Mouse (Mus musculus) forebrain, embryonic 11.5 days (tissue): Measurements from ENCODE around the gene Uqcrc2. TPM values are rescaled to one million over a fixed set of nuclear protein-coding genes. Genes with fewer than 3 reads are reported as not detected.

Source experiments
- ATAC-seq: fragments of 200-750 bp; cut with Nextera tagmentation; replicated peaks from 2 replicates; pipeline ENCODE4 v1.8.0; 2017; ENCODE audit warnings: moderate TSS enrichment; ENCODE audit not compliant: low FRiP score
- DNase-seq: peaks from one replicate; pipeline ENCODE4 v3.0.0-alpha.2; 2017; ENCODE audit warnings: low spot score
- H3K27ac ChIP-seq: fragments of 300-500 bp; sonication (generic); 2 replicates; pipeline ENCODE4 v1.5.1; 2014; ENCODE audit warnings: low read depth, low read length
- H3K27me3 ChIP-seq: fragments of 300-500 bp; sonication (generic); 2 replicates; pipeline ENCODE4 v1.6.1; 2014; ENCODE audit warnings: mild to moderate bottlenecking, low read length, mixed read lengths; ENCODE audit not compliant: control insufficient read depth, insufficient read depth
- H3K36me3 ChIP-seq: fragments of 300-500 bp; sonication (generic); 2 replicates; pipeline ENCODE4 v1.6.1; 2014; ENCODE audit warnings: mild to moderate bottlenecking, low read length, moderate library complexity, mixed read lengths; ENCODE audit not compliant: control insufficient read depth, insufficient read depth
- H3K4me1 ChIP-seq: fragments of 300-500 bp; sonication (generic); replicated peaks from 2 replicates; pipeline ENCODE4 v1.6.1; 2014; ENCODE audit warnings: low read length, mixed read lengths; ENCODE audit not compliant: control insufficient read depth, insufficient read depth
- H3K4me2 ChIP-seq: fragments of 300-500 bp; sonication (generic); 2 replicates; pipeline ENCODE4 v1.6.1; 2014; ENCODE audit warnings: low read depth, mild to moderate bottlenecking, low read length, moderate library complexity, mixed read lengths; ENCODE audit not compliant: severe bottlenecking
- H3K4me3 ChIP-seq: fragments of 300-500 bp; sonication (generic); 2 replicates; pipeline ENCODE4 v1.5.1; 2014; ENCODE audit warnings: low read depth, low read length
- H3K9ac ChIP-seq: fragments of 300-500 bp; sonication (generic); 2 replicates; pipeline ENCODE4 v1.6.1; 2014; ENCODE audit warnings: low read length
- H3K9me3 ChIP-seq: fragments of 300-500 bp; sonication (generic); 2 replicates; pipeline ENCODE4 v1.6.1; 2016; ENCODE audit warnings: low read length, mixed read lengths; ENCODE audit not compliant: control insufficient read depth
- WGBS: fragments of 180-500 bp; shearing (Covaris S2); extraction: QIAGEN DNeasy Blood & Tissue Kit; methylation state at CpG from one replicate; pipeline ENCODE4 v1.1.7; 2014; 5-methylcytosine and 5-hydroxymethylcytosine counted together
- polyA plus RNA-seq: library from polyadenylated mRNA; unstranded; fragments of >200 nt; fragmentation: Nextera tagmentation; extraction: Ambion mirVana; gene quantifications from 2 replicates; pipeline ENCODE4 v1.2.1, GENCODE M21; 2014

The Uqcrc2 gene
- polyA plus RNA-seq: 182 and 203 TPM in 2 replicates

DNA sequence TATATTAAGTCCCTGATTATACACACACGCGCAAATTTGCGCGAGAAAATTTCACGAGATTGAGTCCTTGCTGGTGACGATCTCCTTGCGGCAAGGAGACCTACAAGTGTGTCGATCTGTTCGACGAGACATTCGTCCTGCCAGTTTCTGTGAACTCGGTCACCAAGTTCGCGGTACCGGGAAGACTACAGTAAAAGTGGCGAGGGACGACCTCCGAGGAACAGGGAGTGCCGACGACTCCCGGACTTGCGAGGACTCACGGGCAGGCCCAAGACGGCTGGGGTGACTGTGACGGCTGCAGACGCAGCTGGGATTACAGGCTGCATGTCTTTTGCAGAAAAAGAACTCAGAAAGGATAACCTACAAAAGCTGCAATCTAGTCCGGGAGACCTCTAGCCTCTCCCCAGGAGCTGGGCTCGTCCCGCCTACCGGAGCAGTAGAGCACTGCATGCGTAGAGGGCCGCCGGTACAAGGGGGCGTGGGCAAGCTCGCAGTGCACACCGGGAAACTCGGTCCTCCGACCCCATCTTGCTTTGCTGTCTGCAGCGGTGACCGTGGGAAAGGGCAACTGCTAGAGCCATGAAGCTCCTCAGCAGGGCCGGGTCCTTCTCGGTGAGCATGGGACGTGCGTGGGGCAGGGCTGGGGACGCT is at the start of gene Uqcrc2:
Gene Uqcrc2 (plus strand): TSS at position 466 of the 651 bp plus-strand sequence.
- ATAC-seq (peak; percentile 99), DNase-seq (peak; percentile 95)
- H3K9ac ChIP-seq: peak within 1 kb of the TSS; percentile 95
- H3K4me3 ChIP-seq: peak within 1 kb of the TSS; percentile 94
- under 1% methylated on average over 45 of the region's 45 CpGs for WGBS
- H3K4me2 ChIP-seq: peak within 1 kb of the TSS; percentile 88
- no peaks in the 10 kb centered on the region for H3K27me3 ChIP-seq
- peak within 1 kb of the TSS; percentile 85 for H3K27ac ChIP-seq
- H3K36me3 ChIP-seq: no peaks in the 10 kb centered on the region; the same call in 1 of the 2 replicates
- no peaks in the 10 kb centered on the region; the same call in 1 of the 2 replicates for H3K4me1 ChIP-seq
- H3K9me3 ChIP-seq: no peaks in the 10 kb centered on the region

GRCm38 (mm10) chr7:120597203-120597743 is 37.7 kb upstream of the Uqcrc2 start:
- H3K4me2 ChIP-seq: peak overlapping the region; percentile 55
- H3K4me1 ChIP-seq: no peaks in the 10 kb centered on the region
- H3K27me3 ChIP-seq: no peaks in the 10 kb centered on the region; the same call in 1 of the 2 replicates
- H3K9me3 ChIP-seq: no peaks in the 10 kb centered on the region
- no peaks in the 10 kb centered on the region for H3K36me3 ChIP-seq
- no peak overlapping the region for H3K27ac ChIP-seq
- H3K9ac ChIP-seq: peak overlapping the region; percentile 58
- 79% methylated on average over 4 of the region's 4 CpGs for WGBS
- peak; percentile 45 for ATAC-seq
- peak overlapping the region; percentile 32 for H3K4me3 ChIP-seq
- no peak for DNase-seq

- 8% methylated on average over 41 of the region's 41 CpGs for WGBS
- ATAC-seq (peak; percentile 65), DNase-seq (peak; percentile 73)
- Histone ChIP-seq H3K36me3 (no peaks in the 10 kb centered on the region), H3K4me1 (no peaks in the 10 kb centered on the region), H3K9ac (peak overlapping the region; percentile 58), H3K27ac (no peak overlapping the region), H3K27me3 (no peaks in the 10 kb centered on the region; the same call in 1 of the 2 replicates), H3K4me3 (peak overlapping the region; percentile 32), H3K9me3 (no peaks in the 10 kb centered on the region), H3K4me2 (peak overlapping the region; percentile 55)
Observed at GRCm38 (mm10) chr7:120597744-120598243, 37.2 kb upstream of the Uqcrc2 start.

DNA sequence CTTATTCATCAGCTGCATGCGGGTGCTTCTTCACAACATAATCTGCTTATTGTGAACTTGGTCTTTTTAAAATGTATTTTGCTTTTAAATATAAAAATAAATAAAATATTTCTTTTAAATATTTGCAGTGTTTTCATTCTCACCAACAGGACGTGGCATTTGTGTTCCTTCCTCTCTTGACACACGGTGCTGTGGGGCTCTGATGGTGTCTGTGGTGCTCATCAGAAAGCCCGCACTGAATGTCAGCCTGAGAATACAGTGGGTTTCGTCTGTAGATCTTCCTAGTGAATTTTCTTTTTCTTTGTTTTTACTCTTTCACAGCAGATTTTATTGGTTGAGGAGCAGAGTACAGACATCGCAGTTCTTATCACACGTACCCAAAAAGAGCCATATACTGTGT is 36.6 kb upstream of the Uqcrc2 start:
- DNase-seq (no peak), ATAC-seq (no peak)
- Histone ChIP-seq H3K9ac (no peak overlapping the region; the same call in 1 of the 2 replicates), H3K4me1 (no peaks in the 10 kb centered on the region), H3K36me3 (no peaks in the 10 kb centered on the region), H3K27me3 (no peaks in the 10 kb centered on the region; the same call in 1 of the 2 replicates), H3K27ac (no peak overlapping the region), H3K9me3 (no peaks in the 10 kb centered on the region), H3K4me3 (no peak overlapping the region), H3K4me2 (peak overlapping the region; percentile 55; the same call in 1 of the 2 replicates)
- 85% methylated on average over 7 of the region's 7 CpGs for WGBS

DNA sequence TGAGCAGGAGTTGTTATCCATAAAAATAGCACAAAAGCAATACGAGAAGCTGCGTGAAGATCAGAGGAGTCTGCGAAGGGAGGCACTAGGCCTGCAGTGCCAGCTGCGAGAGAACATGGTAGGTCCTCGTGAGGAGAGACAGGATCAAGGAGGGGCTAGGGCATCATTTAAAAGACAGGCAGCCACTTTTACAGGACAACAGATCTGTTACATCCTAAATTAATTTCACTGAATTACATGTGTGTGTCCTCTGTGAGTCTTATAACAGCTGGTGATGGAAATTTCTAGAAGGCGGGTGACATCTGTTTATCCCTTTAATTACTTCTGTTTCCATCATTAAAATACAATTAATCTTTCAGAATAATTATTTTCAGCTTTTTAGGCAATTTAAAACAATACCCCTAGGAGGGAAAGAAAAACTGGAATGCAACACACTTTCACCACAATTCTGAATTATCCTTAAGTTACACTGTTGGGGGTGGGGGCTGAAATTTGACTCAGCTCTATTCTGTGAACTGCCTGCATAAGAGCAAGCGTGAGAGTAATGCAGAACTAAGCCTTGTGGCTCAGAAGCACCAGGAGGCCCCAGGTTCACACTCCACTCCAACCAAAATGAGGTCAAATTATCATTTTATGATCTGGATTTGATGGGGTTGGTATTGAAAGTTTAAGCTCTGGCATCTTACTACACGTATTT is 14.8 kb upstream of the Uqcrc2 start:
- H3K4me1 ChIP-seq: no peaks in the 10 kb centered on the region
- H3K9me3 ChIP-seq: no peaks in the 10 kb centered on the region
- H3K27ac ChIP-seq: no peak overlapping the region
- H3K27me3 ChIP-seq: no peaks in the 10 kb centered on the region
- H3K36me3 ChIP-seq: no peaks in the 10 kb centered on the region
- DNase-seq (no peak), ATAC-seq (no peak)
- 80% methylated on average over 8 of the region's 8 CpGs for WGBS
- no peak overlapping the region for H3K4me3 ChIP-seq
- no peak overlapping the region for H3K4me2 ChIP-seq
- H3K9ac ChIP-seq: no peak overlapping the region

GRCm38 (mm10) chr7:120620841-120621240 is 14.1 kb upstream of the Uqcrc2 start:
- Histone ChIP-seq H3K36me3 (no peaks in the 10 kb centered on the region), H3K4me2 (no peak overlapping the region), H3K9ac (no peak overlapping the region), H3K27ac (no peak overlapping the region), H3K9me3 (no peaks in the 10 kb centered on the region), H3K27me3 (no peaks in the 10 kb centered on the region), H3K4me3 (no peak overlapping the region), H3K4me1 (no peaks in the 10 kb centered on the region)
- DNase-seq: no peak
- WGBS: 92% methylated on average over 9 of the region's 9 CpGs
- no peak for ATAC-seq

DNA sequence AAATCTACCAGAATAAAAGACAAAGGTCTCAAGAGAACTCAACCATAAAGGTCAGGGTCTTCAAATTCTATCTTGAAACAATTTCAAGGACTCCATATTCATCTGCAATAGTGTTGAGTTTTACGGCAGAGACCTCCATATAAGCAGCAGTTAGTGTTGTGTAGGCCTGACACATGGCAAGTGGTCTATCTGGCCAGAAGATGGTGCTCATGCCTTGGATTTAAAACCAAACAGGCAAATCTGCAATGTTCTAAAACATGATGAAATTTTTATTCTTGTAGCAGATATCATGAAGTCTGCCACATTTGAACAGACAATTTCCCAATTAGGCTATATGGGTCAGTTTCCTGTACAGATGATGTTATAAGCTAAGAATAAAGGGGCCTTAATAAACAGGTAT is 2.5 kb upstream of the Uqcrc2 start:
- no peaks in the 10 kb centered on the region for H3K27me3 ChIP-seq
- no peaks in the 10 kb centered on the region for H3K9me3 ChIP-seq
- no peaks in the 10 kb centered on the region for H3K36me3 ChIP-seq
- no peak overlapping the region for H3K27ac ChIP-seq
- H3K4me3 ChIP-seq: no peak overlapping the region
- 84% methylated on average over 1 of the region's 1 CpGs for WGBS
- DNase-seq: no peak
- H3K4me1 ChIP-seq: no peaks in the 10 kb centered on the region; the same call in 1 of the 2 replicates
- H3K9ac ChIP-seq: no peak overlapping the region
- H3K4me2 ChIP-seq: no peak overlapping the region
- ATAC-seq: no peak

DNA sequence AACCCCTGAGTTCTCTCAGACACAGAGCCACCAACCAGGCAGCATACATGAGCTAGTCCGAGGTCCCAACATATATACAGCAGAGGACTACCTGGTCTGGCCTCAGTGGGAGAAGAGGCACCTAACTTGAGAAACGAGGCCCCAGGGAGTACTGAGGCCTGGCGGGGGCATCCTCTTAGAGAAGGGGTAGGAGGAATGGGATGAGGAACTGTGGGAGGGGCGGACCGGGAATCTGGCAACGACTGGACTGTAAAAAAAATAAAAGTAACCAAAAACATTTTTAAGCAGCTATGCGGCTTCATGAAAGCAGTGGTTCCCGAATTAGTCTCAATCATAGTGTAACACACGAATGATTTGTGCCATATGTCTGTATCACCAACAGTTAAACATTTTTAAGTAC is 675 bp upstream of the Uqcrc2 start:
- ATAC-seq (no peak; the same call in 1 of the 2 replicates), DNase-seq (no peak)
- 11% methylated on average over 9 of the region's 9 CpGs for WGBS
- Histone ChIP-seq H3K9me3 (no peaks in the 10 kb centered on the region), H3K4me1 (no peaks in the 10 kb centered on the region; the same call in 1 of the 2 replicates), H3K36me3 (no peaks in the 10 kb centered on the region), H3K4me3 (peak overlapping the region; percentile 94), H3K27me3 (no peaks in the 10 kb centered on the region), H3K9ac (peak overlapping the region; percentile 95), H3K4me2 (peak overlapping the region; percentile 70), H3K27ac (peak overlapping the region; percentile 85; the same call in 1 of the 2 replicates)
